Mouse (Mus musculus) left cerebral cortex, postnatal 36 days (tissue): ENCODE measurements around the gene Fgfr2. TPM values are rescaled to one million over a fixed set of nuclear protein-coding genes. Genes with fewer than 3 reads are reported as not detected.
A peak's percentile ranks its signal among the peaks of the same experiment; 100 is the strongest.

ENCODE experiments used
- DNase-seq, 2 experiments: peaks; one replicate each; pipeline ENCODE4 v3.0.0; 2021 to 2022; ENCODE audit warnings: low spot score in 2 of 2, mixed read lengths in 1 of 2
- intact Hi-C: fragments of 180-260 bp; cut with DNase I; formaldehyde crosslinking; loops from one replicate; pipeline ENCODE4 v1.15.1; 2025
- total RNA-seq, 2 experiments: library from RNA; stranded (reverse); gene quantifications; 2 replicates each; pipeline ENCODE4 v1.2.3; 2021

Fgfr2 gene
- total RNA-seq, 2 experiments from 2014 or later: 41.6 to 46.6 TPM

DNA sequence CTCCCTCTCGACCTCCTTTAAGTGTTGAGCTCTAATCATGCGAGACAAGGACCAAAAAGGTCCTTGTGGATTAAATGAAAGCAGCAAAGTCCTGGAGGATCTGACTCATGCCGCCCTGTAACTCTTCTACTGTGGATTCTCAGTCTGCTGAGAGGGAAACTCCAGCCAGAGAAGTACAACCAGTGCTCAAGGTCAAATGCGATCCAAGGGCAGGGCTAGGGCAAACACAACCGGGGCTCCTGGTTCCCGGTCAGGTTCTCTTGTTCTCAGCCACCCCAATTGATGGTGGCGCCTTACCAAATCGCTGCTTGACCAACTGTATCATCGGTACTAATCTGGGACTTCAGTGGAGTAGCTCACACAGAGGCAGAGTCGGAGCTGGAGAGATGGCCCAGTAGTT, 322.3 kb downstream of the Fgfr2 start:
- intact Hi-C loops: no loop called here

GRCm38 (mm10) chr7:132799119-132800016, 323.8 kb downstream of the Fgfr2 start:
- peak in 1 of 2 experiments; percentile 60 for DNase-seq
- intact Hi-C loops: loop anchor here (5.0 kb wide), 1 partner anchor 37 kb away; no protein-coding TSS in a partner anchor

More for the DNA sequence above, 322.3 kb downstream of the Fgfr2 start:
- peak in 1 of 2 experiments; percentile 4 for DNase-seq

- intact Hi-C loops: loop anchor here (5.0 kb wide), 1 partner anchor 33 kb away; no protein-coding TSS in a partner anchor
Observed at GRCm38 (mm10) chr7:132795141-132795540, 328.0 kb downstream of the Fgfr2 start.

DNA sequence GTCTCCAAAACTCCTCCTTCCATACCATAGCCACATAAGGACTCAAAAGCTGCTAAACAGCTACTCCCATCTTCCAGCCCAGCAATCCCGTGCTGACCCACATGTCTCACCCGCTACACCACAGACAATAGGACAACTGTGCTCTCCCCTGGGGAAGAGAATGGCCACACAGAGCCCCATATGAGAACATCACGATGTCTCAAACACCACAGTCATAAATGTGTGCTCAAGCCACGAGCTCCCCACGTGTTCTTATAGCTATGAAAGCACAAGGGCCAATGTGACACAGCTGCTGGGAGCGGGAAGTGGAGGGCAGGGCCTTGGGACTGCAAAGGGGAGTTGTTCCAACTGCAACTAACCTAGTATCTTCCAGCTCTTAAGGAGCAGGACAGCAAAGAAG, 329.7 kb downstream of the Fgfr2 start:
- intact Hi-C loops: no loop called here
- DNase-seq: no peak

More at GRCm38 (mm10) chr7:132795141-132795540, 328.0 kb downstream of the Fgfr2 start:
- no peak for DNase-seq

DNA sequence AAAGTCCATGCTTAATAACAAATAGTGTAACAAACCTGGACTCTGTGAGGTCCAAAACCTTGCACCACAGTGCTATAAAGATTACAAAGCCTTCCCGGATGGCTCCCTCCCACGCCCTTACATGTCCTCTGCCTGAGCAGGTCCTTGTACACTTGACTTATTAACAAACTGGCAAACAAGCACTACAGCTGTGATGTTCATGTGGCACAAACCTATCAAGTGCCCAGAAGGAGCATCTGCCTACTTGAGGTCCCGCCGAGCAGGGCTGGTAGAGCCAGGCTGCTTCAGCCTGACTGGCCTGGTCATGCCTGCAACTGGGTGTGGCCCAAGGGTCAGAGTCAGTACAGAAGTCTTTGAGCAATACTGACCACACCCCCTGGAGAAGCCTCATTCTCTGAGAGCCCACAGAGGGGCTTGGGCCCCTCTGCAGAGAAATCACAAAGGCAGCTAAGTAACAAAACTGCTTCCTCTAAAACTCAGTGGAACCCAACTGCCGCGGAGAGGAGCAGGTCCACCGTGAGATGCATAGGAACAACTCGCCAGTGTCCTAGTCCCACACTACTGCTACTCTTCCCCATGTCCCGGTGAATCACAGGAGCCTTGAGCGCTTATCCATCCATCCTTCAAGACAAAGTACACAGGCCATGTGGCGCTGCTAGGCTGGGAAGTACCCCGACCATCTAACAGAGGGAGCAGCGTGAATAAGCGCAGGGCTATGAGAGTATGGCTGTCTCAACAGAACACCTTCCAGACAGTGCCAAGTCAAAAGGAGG, 332.5 kb downstream of the Fgfr2 start:
- no peak for DNase-seq
- intact Hi-C loops: no loop called here

DNA sequence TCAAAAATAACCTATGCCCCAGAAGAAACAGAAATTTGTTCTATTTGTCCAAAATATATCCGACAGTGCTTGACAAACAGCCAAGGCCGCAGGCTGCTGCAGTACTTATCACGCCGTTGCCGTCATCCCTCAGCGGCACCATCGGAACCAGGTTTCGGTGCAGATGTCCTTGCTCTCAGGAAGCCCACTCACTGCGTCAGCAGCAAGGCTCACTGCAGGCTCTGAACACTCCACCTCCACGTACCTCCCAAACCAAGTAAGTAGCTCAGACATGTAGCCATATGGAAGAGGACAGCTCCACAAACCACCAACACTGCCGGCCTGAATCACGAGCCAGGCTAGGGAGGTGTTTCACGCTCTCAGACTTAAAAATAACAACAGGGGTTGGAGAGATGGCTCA, 334.3 kb downstream of the Fgfr2 start:
- DNase-seq: peak; percentile 85 to 89
- intact Hi-C loops: no loop called here

- DNase-seq: no peak
- intact Hi-C loops: loop anchor here (2.0 kb wide), 1 partner anchor 19 kb away; no protein-coding TSS in a partner anchor
Observed at GRCm38 (mm10) chr7:132787496-132788190, 335.5 kb downstream of the Fgfr2 start.

GRCm38 (mm10) chr7:132787022-132787421, 336.1 kb downstream of the Fgfr2 start:
- no peak for DNase-seq
- intact Hi-C loops: loop anchor here (2.0 kb wide), 1 partner anchor 18 kb away; no protein-coding TSS in a partner anchor

GRCm38 (mm10) chr7:132786522-132786921, 336.6 kb downstream of the Fgfr2 start:
- intact Hi-C loops: loop anchor here (2.0 kb wide), 1 partner anchor 18 kb away; no protein-coding TSS in a partner anchor

GRCm38 (mm10) chr7:132786011-132786410, 337.1 kb downstream of the Fgfr2 start:
- intact Hi-C loops: loop anchor here (2.0 kb wide), 1 partner anchor 17 kb away; no protein-coding TSS in a partner anchor
- DNase-seq: no peak

More at GRCm38 (mm10) chr7:132786522-132786921, 336.6 kb downstream of the Fgfr2 start:
- DNase-seq: no peak

DNA sequence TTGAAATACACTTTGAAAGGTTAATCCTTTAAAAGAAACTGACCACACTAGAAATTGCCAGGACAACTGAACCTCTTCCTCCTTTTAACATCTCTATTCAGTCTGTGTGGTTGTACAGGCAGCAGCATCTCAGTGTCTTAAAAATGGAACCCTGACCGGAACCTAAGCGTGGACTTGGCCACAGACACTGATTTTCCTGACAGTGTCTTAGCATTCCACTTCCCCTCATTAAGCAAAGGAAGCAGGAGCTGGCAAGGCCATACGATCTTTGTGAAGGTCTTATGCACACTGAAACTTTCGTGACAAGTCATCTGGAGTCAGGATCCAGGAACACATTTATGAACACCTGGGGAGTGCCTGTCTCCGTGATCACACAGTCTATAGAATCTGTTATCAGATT, 339.0 kb downstream of the Fgfr2 start:
- intact Hi-C loops: no loop called here
- DNase-seq: no peak

- intact Hi-C loops: no loop called here
- no peak for DNase-seq
Observed at GRCm38 (mm10) chr7:132781850-132782249, 341.3 kb downstream of the Fgfr2 start.

DNA sequence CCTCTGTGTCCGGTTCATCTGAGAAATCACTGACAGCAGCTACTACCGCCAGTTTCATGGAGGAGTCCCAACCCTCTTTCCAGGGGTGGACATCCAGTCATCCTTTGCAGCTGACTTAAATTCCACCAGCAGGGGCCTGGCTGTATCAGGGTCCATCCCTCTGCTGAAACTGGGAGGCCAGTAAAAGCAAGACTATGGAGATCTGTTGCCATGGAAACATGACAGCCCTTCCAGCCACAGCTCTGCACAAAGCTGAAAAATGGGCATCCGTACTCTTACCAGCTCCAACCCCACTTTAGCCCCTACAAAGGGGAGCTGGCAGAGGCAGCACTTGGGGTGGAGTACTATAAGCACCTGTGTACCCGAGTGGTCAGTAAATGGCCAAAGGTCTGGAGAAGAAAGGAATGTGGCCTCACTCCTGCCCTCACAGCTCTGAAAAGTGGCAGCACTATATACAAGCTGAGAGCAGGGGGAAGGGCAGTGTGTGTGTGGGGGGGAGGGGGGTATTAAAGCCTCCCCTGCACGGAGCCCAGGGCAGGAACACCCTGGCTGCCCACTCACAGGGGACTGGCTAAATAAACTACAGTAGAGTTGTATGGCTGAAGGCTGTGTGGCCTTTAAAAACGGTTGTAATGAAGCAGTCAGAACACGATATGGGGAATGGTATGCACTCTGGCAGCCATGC, 341.9 kb downstream of the Fgfr2 start:
- no peak for DNase-seq
- intact Hi-C loops: no loop called here

DNA sequence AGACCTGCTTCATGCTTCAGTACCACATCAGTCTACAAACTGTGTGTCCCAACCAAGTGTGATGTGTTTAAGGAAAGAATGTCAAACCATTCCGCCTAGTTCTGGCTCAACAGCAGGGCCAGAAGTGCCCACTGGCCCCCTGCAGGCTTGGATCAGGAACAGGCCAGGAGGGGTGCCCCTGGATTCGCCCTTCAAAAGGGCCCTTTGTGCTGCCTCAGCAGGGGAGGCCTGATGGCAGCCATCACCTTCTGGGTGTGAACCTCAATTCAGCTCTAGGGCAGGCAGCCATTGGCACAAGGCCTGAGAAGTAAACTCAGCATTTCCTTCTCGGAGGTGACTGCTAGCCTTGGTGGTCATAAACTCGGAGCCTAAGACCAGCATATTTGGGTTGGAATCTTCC, 342.5 kb downstream of the Fgfr2 start:
- intact Hi-C loops: no loop called here
- no peak for DNase-seq

GRCm38 (mm10) chr7:132778630-132779029, 344.5 kb downstream of the Fgfr2 start:
- no peak for DNase-seq
- intact Hi-C loops: no loop called here

- intact Hi-C loops: no loop called here
- no peak for DNase-seq
Observed at GRCm38 (mm10) chr7:132777728-132778453, 345.3 kb downstream of the Fgfr2 start.

GRCm38 (mm10) chr7:132777117-132777516, 346.0 kb downstream of the Fgfr2 start:
- no peak for DNase-seq
- intact Hi-C loops: no loop called here

- DNase-seq: no peak
- intact Hi-C loops: no loop called here
Observed at GRCm38 (mm10) chr7:132776338-132777111, 346.6 kb downstream of the Fgfr2 start.
